Mouse (Mus musculus) gastrocnemius, postnatal 4 days (tissue): Measurements from ENCODE around the gene Dusp21. TPM values are rescaled to one million over a fixed set of nuclear protein-coding genes. Genes with fewer than 3 reads are reported as not detected.

Experiments used
- DNase-seq, 2 experiments: peaks; one replicate each; pipeline ENCODE4 v3.0.0; 2021 to 2022; ENCODE audit warnings: low spot score in 2 of 2, mixed read lengths in 2 of 2
- long read RNA-seq, 2 experiments: library from polyadenylated mRNA; stranded (forward); transcript quantifications; one replicate each; pipeline ENCODE4 v2.0.0; 2021
- total RNA-seq, 2 experiments: library from RNA; stranded (reverse); gene quantifications; 2 replicates each; pipeline ENCODE4 v1.2.3; 2021

Gene Dusp21
- total RNA-seq, result not detected
- long read RNA-seq, experiment 1, result 0 reads
- long read RNA-seq, experiment 2, result 0 reads

DNA sequence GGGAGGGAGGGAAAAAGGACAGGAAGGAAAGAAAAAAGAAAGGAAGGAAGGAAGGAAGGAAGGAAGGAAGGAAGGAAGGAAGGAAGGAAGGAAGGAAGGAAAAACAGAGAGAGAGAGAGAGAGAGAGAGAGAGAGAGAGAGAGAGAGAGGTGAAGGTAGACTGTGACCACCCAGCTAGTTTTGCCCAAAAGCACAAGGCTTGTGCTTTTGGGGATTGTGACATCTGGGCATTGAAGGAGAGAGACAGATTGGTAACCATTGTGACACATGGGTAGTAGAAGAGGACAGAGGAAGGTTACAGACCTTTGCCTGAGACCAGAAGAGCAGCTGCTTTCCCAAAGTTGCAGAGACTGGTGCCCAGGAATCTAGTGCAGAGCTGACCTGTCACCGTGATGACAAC, at the start of gene Dusp21:
Gene Dusp21 (plus strand): TSS at position 301 of the 400 bp plus-strand sequence.
- no peak for DNase-seq

DNA sequence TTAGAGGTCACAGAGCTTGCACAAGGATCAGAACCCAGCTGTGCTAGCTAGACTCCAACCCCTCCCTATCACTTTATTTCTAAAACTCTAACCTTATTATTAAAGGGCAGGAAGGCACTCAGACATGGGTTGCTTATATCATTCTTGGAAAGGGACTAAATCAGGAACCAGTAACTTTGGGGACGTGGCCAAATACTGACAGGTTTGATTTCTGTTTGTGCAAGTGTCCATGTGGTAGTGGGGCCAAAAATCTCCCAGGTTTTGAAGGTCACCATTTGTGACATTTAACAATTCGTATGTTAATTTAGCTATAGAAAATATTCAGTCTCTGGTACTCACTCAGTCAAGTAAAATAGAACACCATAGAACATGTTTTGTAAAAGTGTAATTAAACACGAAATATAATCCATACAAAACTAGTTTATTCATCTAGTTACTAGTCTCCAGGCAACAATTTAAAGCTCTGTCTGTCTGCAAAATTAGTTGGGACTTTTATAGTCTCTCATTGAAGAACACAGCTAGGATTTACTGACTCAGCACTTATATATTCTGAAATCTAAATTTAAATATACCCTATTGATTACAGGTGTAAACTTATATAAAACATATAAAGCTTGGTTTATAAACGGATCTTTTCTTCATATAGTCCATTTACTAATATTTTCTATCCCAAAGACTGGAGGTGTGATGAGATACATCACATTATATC, 15.2 kb downstream of the Dusp21 start:
- no peak for DNase-seq

DNA sequence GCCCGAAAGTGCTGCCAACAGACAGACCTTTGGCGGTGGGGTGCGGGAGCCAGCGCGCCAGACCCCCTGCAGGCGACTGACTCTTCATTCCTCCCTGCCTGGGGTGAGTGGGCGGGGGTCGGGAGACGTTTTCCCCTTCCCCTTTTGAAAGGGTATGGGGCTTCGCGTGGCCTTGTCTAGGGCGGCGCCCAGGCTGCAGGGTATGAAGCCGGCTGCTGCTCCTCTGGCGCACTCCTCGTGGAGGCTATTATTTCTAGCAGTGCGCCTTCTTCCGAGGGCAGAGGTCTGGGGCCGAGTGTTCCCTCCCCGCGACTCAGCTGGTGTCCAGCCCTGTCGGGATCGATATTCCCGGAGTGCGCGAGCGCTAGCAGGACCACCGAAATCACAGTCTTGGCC, 16.1 kb downstream of the Dusp21 start:
- DNase-seq, result no peak

GRCm38 (mm10) chrX:18162192-18162857, 16.7 kb downstream of the Dusp21 start, which contains the start of gene Kdm6a:
Kdm6a (plus strand) TSS chrX:18162575.
- peak; percentile 97 to 99 for DNase-seq

DNA sequence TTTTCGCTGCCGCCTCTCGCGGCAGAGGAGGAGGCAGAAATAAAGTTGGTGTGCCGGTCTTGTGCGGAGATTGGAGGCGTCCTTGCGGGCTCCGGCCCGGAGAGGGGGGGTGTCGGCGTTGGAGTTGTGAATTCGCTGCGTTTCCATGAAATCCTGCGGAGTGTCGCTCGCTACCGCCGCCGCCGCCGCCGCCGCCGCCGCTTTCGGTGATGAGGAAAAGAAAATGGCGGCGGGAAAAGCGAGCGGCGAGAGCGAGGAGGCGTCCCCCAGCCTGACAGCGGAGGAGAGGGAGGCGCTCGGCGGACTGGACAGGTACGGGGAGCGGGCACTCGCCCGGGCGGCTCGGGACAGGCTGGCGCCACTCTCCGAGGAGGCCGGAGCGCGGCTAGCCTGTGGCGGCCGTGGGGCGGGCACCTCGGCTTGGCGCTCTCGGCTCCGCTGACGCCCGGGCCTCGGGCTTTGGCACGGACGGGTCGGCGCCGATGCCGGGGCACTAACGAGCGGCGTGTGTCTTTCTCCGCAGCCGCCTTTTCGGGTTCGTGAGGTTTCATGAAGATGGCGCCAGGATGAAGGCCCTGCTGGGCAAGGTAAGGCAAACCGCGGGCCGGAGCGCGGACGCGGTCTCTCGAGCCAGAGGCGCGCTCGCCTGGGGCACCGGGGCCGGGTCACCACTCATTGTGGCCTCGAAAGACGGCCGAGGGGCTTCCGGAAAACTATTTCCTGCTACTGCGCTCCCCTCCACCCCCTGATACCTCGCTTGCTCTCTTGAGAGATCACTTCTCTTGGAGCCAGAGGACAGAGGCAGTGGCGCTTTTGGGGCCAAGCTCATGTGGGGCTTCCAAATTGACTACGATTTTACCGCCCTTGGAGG, 17.4 kb downstream of the Dusp21 start:
- peak; percentile 53 to 59 for DNase-seq

GRCm38 (mm10) chrX:18163917-18164624, 18.4 kb downstream of the Dusp21 start:
- peak in 1 of 2 experiments; percentile 10 for DNase-seq

DNA sequence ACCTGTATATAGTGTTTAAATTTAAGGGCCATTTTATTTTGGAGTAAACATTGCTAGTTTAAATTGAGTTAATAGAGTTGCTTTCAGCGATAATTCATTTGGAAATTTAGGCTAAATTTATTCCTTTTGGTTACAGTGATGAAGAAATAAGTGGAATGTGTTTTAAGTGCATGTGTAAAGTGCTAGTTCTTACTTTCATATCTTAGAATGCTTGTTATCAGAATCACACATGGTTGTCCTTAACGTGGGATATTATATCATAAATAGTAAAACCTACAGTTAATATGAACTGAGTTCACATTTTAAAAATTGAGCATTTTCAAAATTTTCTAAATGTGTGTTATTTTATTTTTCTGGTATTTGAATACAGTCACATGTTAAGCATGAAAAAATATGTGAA, 19.5 kb downstream of the Dusp21 start:
- DNase-seq, result no peak

DNA sequence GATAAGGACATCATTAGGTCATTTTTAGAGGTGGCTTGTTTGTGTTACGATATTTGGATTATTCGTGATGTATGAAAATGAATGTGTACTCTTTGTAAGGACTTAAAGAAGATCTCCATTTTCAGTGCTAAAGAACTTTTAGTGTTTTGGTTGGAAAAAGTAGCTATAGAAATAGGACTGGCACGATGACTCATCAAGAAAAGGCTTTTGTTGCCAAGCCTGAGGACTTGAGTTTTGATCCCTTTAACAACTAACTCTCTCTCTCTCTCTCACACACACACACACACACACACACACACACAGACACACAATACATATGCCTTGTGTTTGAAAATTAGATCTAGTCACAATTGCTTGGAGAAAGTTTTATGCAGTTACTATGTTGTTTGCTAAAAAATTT, 21.3 kb downstream of the Dusp21 start:
- DNase-seq, result no peak

DNA sequence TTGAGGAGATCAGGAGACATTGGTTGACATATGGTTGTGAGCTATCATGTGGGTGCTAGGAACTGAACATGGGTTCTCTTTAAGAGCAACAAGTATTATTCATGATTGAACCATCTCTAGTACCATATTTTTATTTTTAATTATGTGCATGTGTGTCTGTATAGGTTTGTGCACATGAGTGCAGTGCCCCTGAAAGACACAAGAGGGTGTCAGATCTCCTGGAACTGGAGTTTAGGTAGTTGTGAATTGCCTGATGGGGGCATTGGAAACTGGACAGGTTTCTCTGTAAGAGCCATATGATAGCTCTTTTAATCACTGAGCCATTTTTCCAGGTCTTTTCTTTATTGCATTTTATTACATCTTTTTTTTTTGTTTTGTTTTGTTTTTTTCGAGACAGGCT, 23.3 kb downstream of the Dusp21 start:
- no peak for DNase-seq

GRCm38 (mm10) chrX:18174831-18175230, 29.2 kb downstream of the Dusp21 start:
- DNase-seq, result no peak

- no peak for DNase-seq
Measured at GRCm38 (mm10) chrX:18177803-18178202, 32.1 kb downstream of the Dusp21 start.

- no peak for DNase-seq
Measured at GRCm38 (mm10) chrX:18179492-18179891, 33.8 kb downstream of the Dusp21 start.

DNA sequence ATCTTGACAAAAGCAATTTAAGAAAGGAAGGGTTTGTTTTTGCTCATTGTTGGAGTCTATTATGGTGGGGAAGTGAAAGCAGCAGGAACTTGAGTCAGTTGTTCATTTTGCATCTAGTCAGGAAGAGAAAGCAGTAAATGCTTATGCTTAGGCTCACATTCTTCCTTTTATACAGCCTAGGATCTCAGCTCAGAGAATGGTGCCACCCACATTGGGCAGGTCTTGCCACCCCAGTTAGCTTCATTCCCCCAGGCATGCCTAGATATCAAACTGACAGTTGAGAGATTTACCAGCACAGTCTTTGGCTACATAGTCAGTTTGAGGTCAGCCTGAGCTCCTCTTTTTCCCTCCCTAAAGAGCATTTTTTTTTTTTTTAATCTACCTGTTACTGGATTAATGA, 41.5 kb downstream of the Dusp21 start:
- no peak for DNase-seq

GRCm38 (mm10) chrX:18188293-18188692, 42.6 kb downstream of the Dusp21 start:
- DNase-seq, result no peak

Other genes with a start within 250 kb of the Dusp21 start
- 10 to 100 TPM; 32.1 to 50.2 TPM for gene Kdm6a, start 16.7 kb downstream of the Dusp21 start, total RNA-seq